Mouse (Mus musculus) stomach, embryonic 15.5 days (tissue): ENCODE data around the gene Tnfsf9. TPM values are rescaled to one million over a fixed set of nuclear protein-coding genes. Genes with fewer than 3 reads are reported as not detected.

Experiments used
- ATAC-seq: fragments of 200-750 bp; cut with Nextera tagmentation; 2 replicates; pipeline ENCODE4 v1.8.0; 2017; ENCODE audit warnings: low read depth, moderate number of reproducible peaks, moderate TSS enrichment; ENCODE audit not compliant: insufficient read depth, low FRiP score
- H3K27ac ChIP-seq: fragments of 300-500 bp; sonication (generic); 2 replicates; pipeline ENCODE4 v1.5.1; 2015; ENCODE audit warnings: mild to moderate bottlenecking, inconsistent platforms
- H3K27me3 ChIP-seq: fragments of 300-500 bp; sonication (generic); replicated peaks from 2 replicates; pipeline ENCODE4 v1.6.1; 2015; ENCODE audit warnings: inconsistent platforms
- H3K36me3 ChIP-seq: fragments of 300-500 bp; sonication (generic); 2 replicates; pipeline ENCODE4 v1.6.1; 2015; ENCODE audit warnings: inconsistent platforms
- H3K4me1 ChIP-seq: fragments of 300-500 bp; sonication (generic); 2 replicates; pipeline ENCODE4 v1.6.1; 2015; ENCODE audit warnings: inconsistent platforms
- H3K4me2 ChIP-seq: fragments of 300-500 bp; sonication (generic); 2 replicates; pipeline ENCODE4 v1.6.1; 2015; ENCODE audit warnings: mild to moderate bottlenecking, inconsistent platforms
- H3K4me3 ChIP-seq: fragments of 300-500 bp; sonication (generic); replicated peaks from 2 replicates; pipeline ENCODE4 v1.5.1; 2015; ENCODE audit warnings: inconsistent platforms
- H3K9ac ChIP-seq: fragments of 300-500 bp; sonication (generic); 2 replicates; pipeline ENCODE4 v1.6.1; 2015; ENCODE audit warnings: inconsistent platforms
- H3K9me3 ChIP-seq: fragments of 300-500 bp; sonication (generic); 2 replicates; pipeline ENCODE4 v1.6.1; 2016; ENCODE audit warnings: inconsistent platforms
- WGBS: fragments of 180-500 bp; shearing (Covaris S2); methylation state at CpG from one replicate; pipeline ENCODE4 v1.1.7; 2015; 5-methylcytosine and 5-hydroxymethylcytosine counted together
- polyA plus RNA-seq: library from polyadenylated mRNA; unstranded; fragments of >200 nt; fragmentation: Nextera tagmentation; extraction: Ambion mirVana; gene quantifications from 2 replicates; pipeline ENCODE4 v1.2.1, GENCODE M21; 2015

The Tnfsf9 gene
- 9.5 and 10.1 TPM in 2 replicates for polyA plus RNA-seq

DNA sequence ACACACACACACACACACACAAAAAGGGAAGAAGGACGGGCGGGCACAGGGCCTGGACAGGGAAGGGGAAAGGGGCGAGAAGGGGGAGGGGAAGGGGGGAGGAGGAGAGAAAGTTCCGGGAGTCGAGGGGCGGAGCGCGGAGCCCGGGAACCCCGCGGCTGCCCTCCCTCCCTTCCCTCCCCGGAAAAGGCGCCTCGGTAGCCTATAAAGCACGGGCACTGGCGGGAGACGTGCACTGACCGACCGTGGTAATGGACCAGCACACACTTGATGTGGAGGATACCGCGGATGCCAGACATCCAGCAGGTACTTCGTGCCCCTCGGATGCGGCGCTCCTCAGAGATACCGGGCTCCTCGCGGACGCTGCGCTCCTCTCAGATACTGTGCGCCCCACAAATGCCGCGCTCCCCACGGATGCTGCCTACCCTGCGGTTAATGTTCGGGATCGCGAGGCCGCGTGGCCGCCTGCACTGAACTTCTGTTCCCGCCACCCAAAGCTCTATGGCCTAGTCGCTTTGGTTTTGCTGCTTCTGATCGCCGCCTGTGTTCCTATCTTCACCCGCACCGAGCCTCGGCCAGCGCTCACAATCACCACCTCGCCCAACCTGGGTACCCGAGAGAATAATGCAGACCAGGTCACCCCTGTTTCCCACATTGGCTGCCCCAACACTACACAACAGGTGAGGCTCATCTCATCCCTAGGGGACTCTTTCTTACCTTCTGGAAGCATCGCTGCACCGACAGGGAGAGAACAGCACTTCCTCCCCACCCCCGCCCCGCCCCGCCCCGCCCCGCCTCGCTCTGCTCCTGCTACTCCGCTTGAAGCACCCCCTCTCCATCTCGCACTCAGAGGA, at the start of gene Tnfsf9:
Tnfsf9 (plus strand) TSS at position 145 of the 854 bp plus-strand sequence.
- Histone ChIP-seq H3K9ac (peak within 1 kb of the TSS; percentile 43; the same call in 1 of the 2 replicates), H3K27me3 (no peaks in the 10 kb centered on the region), H3K36me3 (no peaks in the 10 kb centered on the region), H3K4me2 (peak within 1 kb of the TSS; percentile 79), H3K4me3 (peak within 1 kb of the TSS; percentile 59), H3K4me1 (peaks cover 4% of the 10 kb centered on the region), H3K27ac (peak within 1 kb of the TSS; percentile 59), H3K9me3 (no peaks in the 10 kb centered on the region)
- under 1% methylated on average over 52 of the region's 61 CpGs for WGBS
- peak; percentile 72 for ATAC-seq

DNA sequence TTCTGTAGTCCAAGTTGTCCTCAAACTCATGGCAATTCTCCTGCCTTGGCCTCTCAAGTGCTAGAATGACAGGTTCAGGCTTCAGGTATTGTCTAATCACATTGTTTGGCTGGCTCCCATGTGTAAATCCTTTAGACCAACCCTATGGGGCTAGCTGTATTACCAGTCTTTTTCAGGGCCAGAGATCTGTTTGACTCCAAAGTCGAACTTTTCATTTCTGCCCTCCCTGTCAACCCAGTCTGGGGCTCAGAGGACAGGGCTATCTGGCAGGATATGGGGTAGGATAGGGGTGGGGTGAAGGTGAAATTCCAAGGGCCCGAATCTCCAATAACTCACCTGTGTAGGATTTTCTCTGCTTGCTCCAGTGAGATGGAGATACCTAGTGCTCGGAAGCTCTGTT, 48.9 kb upstream of the Tnfsf9 start:
- WGBS: 76% methylated on average over 3 of the region's 3 CpGs
- no peak for ATAC-seq
- Histone ChIP-seq H3K9ac (no peak overlapping the region), H3K27me3 (peaks cover 2% of the 10 kb centered on the region; the same call in 1 of the 2 replicates), H3K4me3 (no peak overlapping the region), H3K4me1 (peaks cover 12% of the 10 kb centered on the region; the same call in 1 of the 2 replicates), H3K9me3 (no peaks in the 10 kb centered on the region), H3K36me3 (peaks cover 6% of the 10 kb centered on the region; the same call in 1 of the 2 replicates), H3K27ac (no peak overlapping the region), H3K4me2 (no peak overlapping the region)

DNA sequence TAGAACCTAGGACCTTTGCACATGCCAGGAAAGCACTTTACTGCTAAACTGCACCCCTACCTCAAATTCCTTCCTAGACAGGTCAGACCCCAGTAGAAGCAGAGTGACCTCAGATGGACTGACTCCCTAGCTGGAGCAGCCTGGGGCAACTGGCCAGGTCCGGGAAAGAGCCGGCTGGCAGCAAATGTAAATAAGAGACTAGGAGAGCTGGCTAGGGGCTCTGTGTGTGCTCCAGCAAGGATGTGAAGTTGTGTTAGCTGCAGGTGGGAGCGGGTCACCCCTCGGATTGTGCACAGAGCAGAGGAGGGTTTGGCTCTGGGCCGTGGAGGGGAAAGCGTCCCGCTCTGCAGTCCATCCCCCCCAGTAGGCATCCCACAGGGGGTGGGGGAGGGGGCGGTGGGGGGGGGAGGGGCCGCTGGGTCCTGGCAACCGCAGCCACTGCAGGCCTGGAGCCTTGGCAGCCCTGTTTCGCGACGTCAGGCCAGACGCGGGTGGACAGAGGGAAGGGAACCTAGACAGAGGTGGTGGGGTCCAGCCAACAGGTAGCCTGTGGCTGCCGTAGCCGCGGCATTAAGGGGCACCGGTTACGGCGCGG, 46.1 kb upstream of the Tnfsf9 start, which contains the start of gene Crb3:
Crb3 (plus strand) TSS at position 215 of the 595 bp plus-strand sequence.
- Histone ChIP-seq H3K9ac (peak within 1 kb of the TSS; percentile 34; the same call in 1 of the 2 replicates), H3K4me2 (peak within 1 kb of the TSS; percentile 96), H3K27me3 (peaks cover 22% of the 10 kb centered on the region), H3K4me3 (peak within 1 kb of the TSS; percentile 71), H3K9me3 (no peaks in the 10 kb centered on the region), H3K4me1 (peaks cover 17% of the 10 kb centered on the region; the same call in 1 of the 2 replicates), H3K27ac (peak within 1 kb of the TSS; percentile 89), H3K36me3 (no peaks in the 10 kb centered on the region)
- WGBS: 1% methylated on average over 18 of the region's 22 CpGs
- ATAC-seq: no peak

DNA sequence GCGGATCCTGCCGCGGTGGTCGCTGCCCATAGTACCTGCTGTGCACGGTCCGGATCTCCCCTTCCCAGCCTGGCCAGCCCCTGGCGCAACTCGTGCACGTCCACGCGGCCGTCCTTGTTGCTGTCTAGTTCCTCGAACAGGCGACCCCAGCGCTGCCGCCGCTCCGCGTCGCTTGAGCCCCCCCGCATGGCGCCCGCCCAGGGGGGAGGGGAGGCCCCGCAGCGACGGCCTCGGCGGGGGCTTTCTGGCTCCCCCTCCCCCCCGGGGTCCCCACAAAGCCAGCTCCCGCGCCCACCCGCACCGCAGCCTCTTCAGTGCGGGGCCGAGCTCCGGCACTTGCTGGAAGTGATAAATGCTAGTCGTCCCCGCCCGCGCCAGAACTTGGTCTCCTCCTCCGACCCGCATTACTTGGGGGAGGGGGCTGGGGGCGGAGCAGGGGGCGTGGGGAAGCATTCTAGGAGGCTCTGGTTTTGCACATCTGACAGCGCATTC, 45.6 kb upstream of the Tnfsf9 start, which contains the start of gene Slc25a23:
Slc25a23 (minus strand) TSS at position 378 of the 492 bp plus-strand sequence.
- H3K36me3 ChIP-seq: 0 out of 2 replicates have a peak, but pooled peaks cover 3% of the 10 kb centered on the region
- H3K4me2 ChIP-seq: peak within 1 kb of the TSS; percentile 96
- H3K27ac ChIP-seq: peak within 1 kb of the TSS; percentile 89
- peak within 1 kb of the TSS; percentile 71 for H3K4me3 ChIP-seq
- peak within 1 kb of the TSS; percentile 34; the same call in 1 of the 2 replicates for H3K9ac ChIP-seq
- peaks cover 22% of the 10 kb centered on the region for H3K27me3 ChIP-seq
- WGBS: under 1% methylated on average over 42 of the region's 45 CpGs
- ATAC-seq: peak; percentile 38; the same call in 1 of the 2 replicates
- no peaks in the 10 kb centered on the region for H3K9me3 ChIP-seq
- peaks cover 17% of the 10 kb centered on the region; the same call in 1 of the 2 replicates for H3K4me1 ChIP-seq

DNA sequence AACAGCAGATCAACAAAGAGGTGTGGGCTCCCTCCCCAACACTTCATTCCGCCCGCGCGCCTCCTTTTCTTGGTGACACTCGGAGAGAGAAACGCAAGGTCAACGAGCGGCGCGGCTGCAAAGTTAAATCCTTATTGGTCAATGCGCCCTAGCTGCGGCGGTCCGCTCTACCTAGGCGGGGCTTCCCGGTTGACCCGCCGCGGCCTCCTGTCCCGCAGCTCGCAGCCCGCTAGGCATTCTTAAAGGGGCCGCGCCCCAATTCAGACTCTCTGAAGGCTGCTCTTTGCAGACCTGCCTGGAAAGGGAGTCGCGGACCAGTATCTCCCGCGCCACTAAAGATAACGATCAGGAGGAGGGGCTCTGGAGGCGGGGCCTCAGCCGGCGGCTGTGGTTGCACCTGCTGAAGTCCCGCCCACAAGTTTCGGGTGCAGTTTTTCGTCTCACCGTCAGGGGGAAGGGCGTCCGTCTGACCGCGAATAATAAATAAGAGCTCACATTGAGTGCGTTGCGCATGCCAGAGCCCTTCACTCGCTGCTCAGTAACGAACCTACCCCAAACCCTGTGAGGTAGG, 44.8 kb upstream of the Tnfsf9 start:
- H3K9me3 ChIP-seq: no peaks in the 10 kb centered on the region
- peaks cover 17% of the 10 kb centered on the region for H3K4me1 ChIP-seq
- H3K36me3 ChIP-seq: 0 out of 2 replicates have a peak, but pooled peaks cover 3% of the 10 kb centered on the region
- no peak overlapping the region for H3K9ac ChIP-seq
- peak overlapping the region; percentile 71 for H3K4me3 ChIP-seq
- H3K4me2 ChIP-seq: peak overlapping the region; percentile 96
- peak; percentile 83 for ATAC-seq
- H3K27me3 ChIP-seq: peaks cover 22% of the 10 kb centered on the region
- WGBS: under 1% methylated on average over 44 of the region's 44 CpGs
- H3K27ac ChIP-seq: peak overlapping the region; percentile 89

DNA sequence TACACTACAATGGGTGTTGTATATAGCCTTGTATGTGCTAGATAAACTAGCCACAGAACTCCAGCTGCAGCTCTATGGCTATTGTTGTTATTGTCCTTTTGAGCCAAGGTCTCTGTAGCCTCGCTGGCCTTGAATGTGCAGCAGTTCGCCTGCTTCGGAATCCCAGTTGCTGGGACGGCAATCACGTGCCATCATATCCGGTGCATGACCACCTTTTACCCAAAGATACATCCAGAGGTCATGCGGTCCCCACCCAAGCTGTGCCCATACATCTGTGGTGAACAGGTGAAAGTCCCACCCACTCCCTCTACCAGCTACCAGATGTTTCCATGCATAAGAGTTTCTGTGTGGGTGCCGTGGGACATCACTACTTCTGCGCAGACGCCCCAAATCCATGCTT, 44.1 kb upstream of the Tnfsf9 start:
- H3K27me3 ChIP-seq: peaks cover 22% of the 10 kb centered on the region
- peak overlapping the region; percentile 71 for H3K4me3 ChIP-seq
- H3K4me1 ChIP-seq: peaks cover 18% of the 10 kb centered on the region
- ATAC-seq: no peak
- 0 out of 2 replicates have a peak, but pooled peaks cover 3% of the 10 kb centered on the region for H3K36me3 ChIP-seq
- H3K27ac ChIP-seq: peak overlapping the region; percentile 89
- H3K4me2 ChIP-seq: peak overlapping the region; percentile 96
- WGBS: 38% methylated on average over 10 of the region's 10 CpGs
- H3K9ac ChIP-seq: no peak overlapping the region
- H3K9me3 ChIP-seq: no peaks in the 10 kb centered on the region

DNA sequence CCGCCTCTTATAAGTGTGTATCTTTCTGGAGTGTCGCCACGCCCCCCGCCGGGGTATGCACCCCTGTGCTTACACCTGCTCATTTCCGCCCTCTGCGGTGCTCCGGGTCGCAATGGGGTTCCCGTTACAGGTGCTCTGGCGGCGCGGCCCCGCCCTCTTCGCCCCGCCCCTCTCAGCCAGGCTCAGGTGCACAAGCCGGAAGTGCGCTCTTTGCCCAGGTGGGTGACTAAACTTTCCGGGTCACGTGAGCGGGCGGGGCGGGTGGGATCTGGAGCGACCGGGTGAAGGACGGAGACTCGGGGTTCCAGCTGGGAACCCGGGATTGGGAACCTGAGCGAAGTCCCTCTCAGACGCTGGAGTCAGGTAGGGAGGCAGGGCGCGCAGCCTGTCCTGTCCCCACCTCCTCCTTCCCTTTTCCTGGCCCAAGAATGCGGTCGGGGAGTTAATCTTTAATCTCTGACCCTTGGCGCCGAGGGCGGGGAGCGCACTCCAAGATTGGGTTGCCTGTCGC, 43.1 kb upstream of the Tnfsf9 start:
- Histone ChIP-seq H3K4me1 (peaks cover 18% of the 10 kb centered on the region), H3K4me3 (peak overlapping the region; percentile 49), H3K9me3 (no peaks in the 10 kb centered on the region), H3K27me3 (peaks cover 22% of the 10 kb centered on the region), H3K9ac (peak overlapping the region; percentile 33), H3K36me3 (0 out of 2 replicates have a peak, but pooled peaks cover 3% of the 10 kb centered on the region), H3K4me2 (peak overlapping the region; percentile 46), H3K27ac (peak overlapping the region; percentile 90)
- WGBS: 2% methylated on average over 39 of the region's 39 CpGs
- peak; percentile 72 for ATAC-seq

DNA sequence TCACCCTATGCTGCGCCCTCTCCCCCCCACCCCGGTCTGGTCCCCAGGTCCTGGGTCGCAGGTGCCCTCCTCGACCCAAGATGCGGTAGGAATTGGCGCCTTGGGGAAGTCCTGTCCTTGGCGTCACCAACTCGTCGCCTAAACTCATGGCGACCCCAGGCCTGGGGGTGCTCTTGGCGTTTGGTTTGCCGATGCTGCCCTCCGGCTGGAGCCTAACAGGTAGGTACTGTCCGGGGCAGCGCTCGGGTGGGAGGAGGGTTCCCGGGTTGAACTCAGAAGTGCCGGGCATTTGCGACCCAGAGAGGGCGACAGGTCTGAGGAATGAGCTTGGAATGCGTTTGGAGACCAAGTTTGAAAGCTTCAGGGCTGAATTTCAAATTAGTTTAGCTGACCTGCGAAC, 42.6 kb upstream of the Tnfsf9 start:
- H3K27ac ChIP-seq: peak overlapping the region; percentile 90
- 2% methylated on average over 22 of the region's 22 CpGs for WGBS
- H3K9ac ChIP-seq: peak overlapping the region; percentile 33
- H3K27me3 ChIP-seq: peaks cover 22% of the 10 kb centered on the region
- H3K4me3 ChIP-seq: peak overlapping the region; percentile 49
- H3K4me1 ChIP-seq: peaks cover 18% of the 10 kb centered on the region
- H3K9me3 ChIP-seq: no peaks in the 10 kb centered on the region
- H3K4me2 ChIP-seq: peak overlapping the region; percentile 46
- ATAC-seq: no peak
- H3K36me3 ChIP-seq: 0 out of 2 replicates have a peak, but pooled peaks cover 3% of the 10 kb centered on the region

DNA sequence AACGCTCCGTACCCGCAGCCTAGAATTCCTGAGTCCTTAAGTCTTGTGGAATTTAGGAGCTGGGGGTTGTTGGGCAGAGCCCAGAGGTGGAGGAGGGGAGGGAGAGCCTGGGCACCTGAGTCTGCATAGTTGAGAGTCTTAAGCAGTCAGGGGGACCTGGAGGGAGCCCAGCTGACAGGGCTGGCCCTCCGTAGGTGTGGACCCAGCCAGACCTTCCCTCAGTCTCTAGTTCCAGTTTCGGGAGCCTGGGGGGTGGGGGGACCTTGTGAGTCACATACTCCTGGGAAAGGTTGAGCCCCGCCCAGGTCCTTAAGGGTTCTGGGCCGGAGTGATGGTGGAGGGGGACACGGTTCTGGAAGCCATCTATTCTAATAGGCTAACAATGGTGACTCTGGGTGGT, 42.1 kb upstream of the Tnfsf9 start:
- Histone ChIP-seq H3K27me3 (peaks cover 22% of the 10 kb centered on the region), H3K36me3 (0 out of 2 replicates have a peak, but pooled peaks cover 3% of the 10 kb centered on the region), H3K4me1 (peaks cover 18% of the 10 kb centered on the region), H3K9me3 (no peaks in the 10 kb centered on the region), H3K27ac (peak overlapping the region; percentile 90; the same call in 1 of the 2 replicates), H3K4me3 (peak overlapping the region; percentile 49), H3K9ac (no peak overlapping the region), H3K4me2 (peak overlapping the region; percentile 46)
- no peak for ATAC-seq
- WGBS: 14% methylated on average over 8 of the region's 8 CpGs

DNA sequence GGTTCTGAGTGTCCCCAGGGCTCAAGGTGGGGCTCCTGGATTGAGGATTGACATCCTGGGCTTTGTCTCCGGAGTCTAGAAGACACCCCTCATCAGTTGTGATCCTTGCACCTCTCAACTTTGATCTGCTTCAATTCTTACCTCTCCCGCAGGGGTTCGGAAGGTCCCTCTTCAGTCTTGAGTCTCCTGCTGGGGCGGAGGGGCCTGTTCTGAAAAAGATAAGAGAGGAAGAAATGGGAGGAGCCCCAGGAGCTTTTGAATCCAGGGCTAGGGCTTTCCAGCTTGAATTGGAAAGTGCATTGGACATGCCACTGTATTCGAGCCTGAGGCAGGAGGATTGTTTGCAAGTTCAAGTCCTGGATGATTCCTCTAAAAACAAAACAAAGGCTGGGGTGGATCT, 38.2 kb upstream of the Tnfsf9 start:
- H3K27me3 ChIP-seq: peaks cover 14% of the 10 kb centered on the region
- no peak for ATAC-seq
- H3K4me2 ChIP-seq: no peak overlapping the region
- WGBS: 64% methylated on average over 5 of the region's 5 CpGs
- H3K9me3 ChIP-seq: no peaks in the 10 kb centered on the region
- H3K27ac ChIP-seq: no peak overlapping the region
- H3K36me3 ChIP-seq: 0 out of 2 replicates have a peak, but pooled peaks cover 3% of the 10 kb centered on the region
- H3K9ac ChIP-seq: no peak overlapping the region
- H3K4me3 ChIP-seq: no peak overlapping the region
- peaks cover 8% of the 10 kb centered on the region; the same call in 1 of the 2 replicates for H3K4me1 ChIP-seq

DNA sequence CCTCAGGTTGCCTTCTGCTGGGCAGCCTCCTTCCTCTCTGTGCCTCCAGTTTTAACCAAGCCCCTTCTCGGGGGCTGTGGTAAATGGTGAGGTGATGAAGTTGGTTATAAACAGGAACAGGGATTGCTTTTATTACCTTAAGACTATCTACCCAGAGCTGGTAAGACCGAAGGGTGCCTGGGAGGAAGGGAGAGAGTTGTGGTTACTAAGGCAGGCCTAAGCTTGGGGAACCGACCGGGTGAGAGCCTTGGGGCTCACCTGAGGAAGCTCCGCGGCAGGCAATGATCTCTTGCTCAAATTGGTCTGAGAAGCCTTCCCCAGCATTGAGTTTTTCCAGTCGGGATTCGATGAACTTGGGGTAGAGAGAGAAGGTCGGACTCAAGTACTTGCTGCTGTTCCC, 34.9 kb upstream of the Tnfsf9 start:
- no peaks in the 10 kb centered on the region for H3K9me3 ChIP-seq
- WGBS: 14% methylated on average over 9 of the region's 9 CpGs
- H3K27me3 ChIP-seq: no peaks in the 10 kb centered on the region
- peak overlapping the region; percentile 12 for H3K4me3 ChIP-seq
- ATAC-seq: no peak
- no peaks in the 10 kb centered on the region for H3K36me3 ChIP-seq
- H3K27ac ChIP-seq: peak overlapping the region; percentile 24; the same call in 1 of the 2 replicates
- H3K4me1 ChIP-seq: 0 out of 2 replicates have a peak, but pooled peaks cover 4% of the 10 kb centered on the region
- H3K4me2 ChIP-seq: peak overlapping the region; percentile 35
- no peak overlapping the region for H3K9ac ChIP-seq
